In the genomic region with DNA sequence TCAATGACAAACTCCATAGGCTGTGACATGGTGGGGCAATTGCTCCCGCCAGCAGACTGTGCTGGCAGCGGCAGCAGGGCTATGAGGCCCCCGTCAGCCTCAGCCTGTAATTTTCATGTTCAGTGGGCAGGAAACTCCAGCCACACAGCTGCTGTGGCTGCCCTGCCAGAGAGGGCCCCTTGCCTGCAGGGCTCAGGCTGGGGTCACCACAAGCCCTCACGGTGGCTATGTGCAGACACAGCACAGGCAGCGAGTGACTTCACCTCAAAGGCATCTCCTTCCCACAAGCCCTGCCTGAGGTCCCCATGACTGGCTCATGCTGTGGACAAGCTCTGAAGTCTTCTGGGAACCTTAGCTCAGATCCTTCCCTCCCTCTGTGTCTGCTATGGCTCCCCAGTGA, we compare ENCODE assay signal across 12 mouse cellular contexts. TPM values are rescaled to one million over a fixed set of nuclear protein-coding genes. Genes with fewer than 3 reads are reported as not detected.
A peak's percentile ranks its signal among the peaks of the same experiment; 100 is the strongest.
DNase-seq lines count a peak whose midpoint lies in the region; ATAC-seq lines count a peak whose summit lies in the region.
"Had no signal": no experiment of that assay in that cellular context is flagged by ENCODE, and none has a peak within 500 bp of the region (broad histone marks: within the 10 kb centered on the region; RNA-seq: fewer than 3 reads in every experiment).

No protein-coding gene starts in this region.

- no peak overlapping the region for H3K4me2 ChIP-seq in heart, embryonic 16.5 days (ENCODE audit: low read depth, low read length)
- H3K4me2 ChIP-seq in embryonic facial prominence, embryonic 15.5 days (replicated peaks): no peak overlapping the region
- no peak overlapping the region for H3K4me2 ChIP-seq in forebrain, embryonic 13.5 days
- H3K4me2 ChIP-seq: hindbrain, embryonic 14.5 days had no signal

- 0 out of 2 replicates have a peak overlapping the region, but pooled peaks have one; percentile 46 for H3K27ac ChIP-seq in heart, embryonic 16.5 days (ENCODE audit: low read length)
- no peak overlapping the region for H3K27ac ChIP-seq in embryonic facial prominence, embryonic 15.5 days (replicated peaks)
- no peak overlapping the region for H3K27ac ChIP-seq in forebrain, embryonic 13.5 days
- H3K27ac ChIP-seq: hindbrain, embryonic 14.5 days had no signal

- ATAC-seq in heart, embryonic 16.5 days (replicated peaks; ENCODE audit: extremely low read depth, insufficient read depth, low FRiP score): peak; percentile 82
- no peak for ATAC-seq in megakaryocyte, adult 5-6 weeks (ENCODE audit: poor library complexity, severe bottlenecking)
- peak; percentile 79; the same call in 1 of the 2 replicates for ATAC-seq in embryonic facial prominence, embryonic 15.5 days (ENCODE audit: insufficient number of reproducible peaks, low FRiP score, low TSS enrichment, low read depth)
- no peak for ATAC-seq in forebrain, embryonic 13.5 days

- peak overlapping the region; percentile 27; the same call in 1 of the 2 replicates for H3K9ac ChIP-seq in heart, embryonic 16.5 days (ENCODE audit: low read length)
- no peak overlapping the region for H3K9ac ChIP-seq in embryonic facial prominence, embryonic 15.5 days
- no peak overlapping the region for H3K9ac ChIP-seq in forebrain, embryonic 13.5 days
- H3K9ac ChIP-seq: hindbrain, embryonic 14.5 days had no signal

- no peak overlapping the region for H3K4me3 ChIP-seq in heart, embryonic 16.5 days (ENCODE audit: low read length)
- peak overlapping the region; percentile 4 for H3K4me3 ChIP-seq in megakaryocyte, embryonic 14.5 days (replicated peaks)
- no peak overlapping the region for H3K4me3 ChIP-seq in embryonic facial prominence, embryonic 15.5 days (replicated peaks)
- no peak overlapping the region for H3K4me3 ChIP-seq in forebrain, embryonic 13.5 days
- H3K4me3 ChIP-seq: erythroblast, embryonic 14.5 days had no signal

- 27% methylated on average over 5 of the region's 5 CpGs for WGBS in heart, embryonic 16.5 days
- 48% methylated on average over 5 of the region's 5 CpGs for WGBS in embryonic facial prominence, embryonic 15.5 days
- WGBS in forebrain, embryonic 13.5 days: 67% methylated on average over 5 of the region's 5 CpGs

- H3K36me3 ChIP-seq in heart, embryonic 16.5 days (ENCODE audit: control insufficient read depth, insufficient read depth): no peaks in the 10 kb centered on the region
- no peaks in the 10 kb centered on the region for H3K36me3 ChIP-seq in megakaryocyte, embryonic 14.5 days (replicated peaks; ENCODE audit: low read length)
- H3K36me3 ChIP-seq in embryonic facial prominence, embryonic 15.5 days: no peaks in the 10 kb centered on the region
- no peaks in the 10 kb centered on the region for H3K36me3 ChIP-seq in forebrain, embryonic 13.5 days (ENCODE audit: poor library complexity, severe bottlenecking)

- H3K4me1 ChIP-seq in heart, embryonic 16.5 days (ENCODE audit: control insufficient read depth, insufficient read depth, low read length): peaks cover 49% of the 10 kb centered on the region
- H3K4me1 ChIP-seq in megakaryocyte, embryonic 14.5 days: peaks cover 49% of the 10 kb centered on the region
- H3K4me1 ChIP-seq in embryonic facial prominence, embryonic 15.5 days: peaks cover 34% of the 10 kb centered on the region
- no peaks in the 10 kb centered on the region for H3K4me1 ChIP-seq in forebrain, embryonic 13.5 days

- no peak for DNase-seq in heart, adult 8-10 months (ENCODE audit: low spot score)
- peak; percentile 75 for DNase-seq in retina, embryonic 14.5 days (ENCODE audit: low spot score)
- DNase-seq in frontal cortex, postnatal 25 days (ENCODE audit: low spot score in 2 of 2): no peak
- DNase-seq: right cerebral cortex, postnatal 14 days; thymus, adult 18-20 months had no signal

- no peaks in the 10 kb centered on the region for H3K9me3 ChIP-seq in heart, embryonic 16.5 days (replicated peaks; ENCODE audit: control insufficient read depth, low read length)
- H3K9me3 ChIP-seq in megakaryocyte, embryonic 14.5 days: peaks cover 5% of the 10 kb centered on the region; the same call in 1 of the 2 replicates
- no peaks in the 10 kb centered on the region for H3K9me3 ChIP-seq in embryonic facial prominence, embryonic 15.5 days (replicated peaks)
- H3K9me3 ChIP-seq in forebrain, embryonic 13.5 days (replicated peaks): no peaks in the 10 kb centered on the region

- H3K27me3 ChIP-seq in heart, embryonic 16.5 days (ENCODE audit: control insufficient read depth, insufficient read depth, low read length): no peaks in the 10 kb centered on the region
- H3K27me3 ChIP-seq in megakaryocyte, embryonic 14.5 days (replicated peaks): peaks cover 70% of the 10 kb centered on the region
- H3K27me3 ChIP-seq in embryonic facial prominence, embryonic 15.5 days: no peaks in the 10 kb centered on the region
- H3K27me3 ChIP-seq in forebrain, embryonic 13.5 days: no peaks in the 10 kb centered on the region

RNA-seq across cellular contexts. Expression of a gene that starts 7.5 kb away (rescaled TPM):
- 16.3 and 17.2 TPM in 2 replicates for polyA plus RNA-seq in heart, embryonic 16.5 days (2015; fragmentation: Nextera tagmentation; extraction: Ambion mirVana)
- 10 to 100 TPM; 70.4 to 85.8 (median 82.5) TPM for total RNA-seq in heart, adult 8-10 months (2022)
- 1.2 and 1.9 TPM in 2 replicates for polyA plus RNA-seq in megakaryocyte, embryonic 14.5 days (2012; ENCODE audit: insufficient read depth, low replicate concordance)
- total RNA-seq in megakaryocyte, adult 5-6 weeks (2015): 0.04 TPM in 1 of 2 replicates, not detected in the other
- not detected in 2 replicates for total RNA-seq in megakaryocyte, adult 5-6 weeks (2017)
- 31.3 and 33.0 TPM in 2 replicates for polyA plus RNA-seq in embryonic facial prominence, embryonic 15.5 days (2015; fragmentation: Nextera tagmentation; extraction: Ambion mirVana)
- 6.3 and 6.8 TPM in 2 replicates for polyA plus RNA-seq in forebrain, embryonic 13.5 days (2015; fragmentation: Nextera tagmentation; extraction: Ambion mirVana)
- polyA plus RNA-seq: erythroblast, embryonic 14.5 days had no signal

RNA-seq across cellular contexts. Expression of a gene that starts 52.7 kb away (rescaled TPM):
- 8.3 and 10.0 TPM in 2 replicates for polyA plus RNA-seq in heart, embryonic 16.5 days (2015; fragmentation: Nextera tagmentation; extraction: Ambion mirVana)
- 1 to 10 TPM; 6.5 to 9.1 (median 7.9) TPM for total RNA-seq in heart, adult 8-10 months (2022)
- polyA plus RNA-seq in megakaryocyte, embryonic 14.5 days (2012; ENCODE audit: insufficient read depth, low replicate concordance): 1.7 and 2.6 TPM in 2 replicates
- 6.6 and 6.8 TPM in 2 replicates for total RNA-seq in megakaryocyte, adult 5-6 weeks (2015)
- 13.1 and 14.4 TPM in 2 replicates for total RNA-seq in megakaryocyte, adult 5-6 weeks (2017)
- polyA plus RNA-seq in embryonic facial prominence, embryonic 15.5 days (2015; fragmentation: Nextera tagmentation; extraction: Ambion mirVana): 5.0 and 7.0 TPM in 2 replicates
- polyA plus RNA-seq in forebrain, embryonic 13.5 days (2015; fragmentation: Nextera tagmentation; extraction: Ambion mirVana): 1.7 and 2.1 TPM in 2 replicates

Comparison
In these comparisons a context has a peak if more than half of its experiments do, and no peak if none do; other contexts are left out.
1. ATAC-seq: peak in heart, embryonic 16.5 days (single experiment) and embryonic facial prominence, embryonic 15.5 days (single experiment); none in megakaryocyte, adult 5-6 weeks (single experiment) and forebrain, embryonic 13.5 days (single experiment).